Mouse (Mus musculus) layer of hippocampus, postnatal 14 days (tissue): Measurements from ENCODE around the gene Timm44. TPM values are rescaled to one million over a fixed set of nuclear protein-coding genes. Genes with fewer than 3 reads are reported as not detected.
A peak's percentile ranks its signal among the peaks of the same experiment; 100 is the strongest.

Experiments used
- DNase-seq, 2 experiments: peaks; one replicate each; pipeline ENCODE4 v3.0.0; 2021 to 2022; ENCODE audit warnings: low spot score in 2 of 2, mixed read lengths in 1 of 2
- long read RNA-seq, 2 experiments: library from polyadenylated mRNA; stranded (forward); transcript quantifications; one replicate each; pipeline ENCODE4 v2.0.0; 2021
- total RNA-seq, 2 experiments: library from RNA; stranded (reverse); gene quantifications; 2 replicates each; pipeline ENCODE4 v1.2.3; 2021

Gene Timm44
- total RNA-seq: 10 to 100 TPM; 69.2 to 70.7 TPM
- long read RNA-seq, experiment 1, transcript Timm44-201 (13 exons, 1,790 nt): major isoform, 40 of 73 reads
- long read RNA-seq, experiment 1, partial matches to known transcripts: 8 of 73 reads
- long read RNA-seq, experiment 1, other reads (novel, unspliced or antisense): 20 of 73 reads
- long read RNA-seq, experiment 2, transcript Timm44-201 (13 exons, 1,790 nt): major isoform, 47 of 81 reads
- long read RNA-seq, experiment 2, partial matches to known transcripts: 16 of 81 reads
- long read RNA-seq, experiment 2, other reads (novel, unspliced or antisense): 12 of 81 reads

GRCm38 (mm10) chr8:4275275-4276110 lies at the start of gene Timm44:
Gene Timm44 (minus strand): TSS chr8:4275913.
- DNase-seq: peak; percentile 89 to 98

GRCm38 (mm10) chr8:4324983-4325750 lies 49.5 kb upstream of the Timm44 start, which contains the start of the genes Ccl25 and Elavl1:
Gene Ccl25 (plus strand): TSS chr8:4325210.
Gene Elavl1 (minus strand): TSS chr8:4325413.
- peak; percentile 98 for DNase-seq

- peak; percentile 28 to 39 for DNase-seq
Observed at GRCm38 (mm10) chr8:4324525-4324924, 48.8 kb upstream of the Timm44 start.

GRCm38 (mm10) chr8:4323917-4324316 lies 48.2 kb upstream of the Timm44 start:
- no peak for DNase-seq

GRCm38 (mm10) chr8:4322470-4322869 lies 46.8 kb upstream of the Timm44 start:
- DNase-seq: peak; percentile 88 to 94

- no peak for DNase-seq
Observed at GRCm38 (mm10) chr8:4321031-4321430, 45.3 kb upstream of the Timm44 start.

- no peak for DNase-seq
Observed at GRCm38 (mm10) chr8:4320404-4320803, 44.7 kb upstream of the Timm44 start.

GRCm38 (mm10) chr8:4319573-4319872 lies 43.8 kb upstream of the Timm44 start:
- no peak for DNase-seq

- no peak for DNase-seq
Observed at GRCm38 (mm10) chr8:4318796-4319572, 43.3 kb upstream of the Timm44 start.

GRCm38 (mm10) chr8:4318124-4318523 lies 42.4 kb upstream of the Timm44 start:
- DNase-seq: no peak

GRCm38 (mm10) chr8:4314852-4315251 lies 39.1 kb upstream of the Timm44 start:
- no peak for DNase-seq

GRCm38 (mm10) chr8:4313254-4314124 lies 37.8 kb upstream of the Timm44 start:
- no peak for DNase-seq

- DNase-seq: no peak
Observed at GRCm38 (mm10) chr8:4312104-4312503, 36.4 kb upstream of the Timm44 start.

- no peak for DNase-seq
Observed at GRCm38 (mm10) chr8:4305838-4306237, 30.1 kb upstream of the Timm44 start.

GRCm38 (mm10) chr8:4304124-4304547 lies 28.4 kb upstream of the Timm44 start:
- no peak for DNase-seq

- no peak for DNase-seq
Observed at GRCm38 (mm10) chr8:4297822-4298221, 22.1 kb upstream of the Timm44 start.

- DNase-seq: no peak
Observed at GRCm38 (mm10) chr8:4292738-4293137, 17.0 kb upstream of the Timm44 start.

GRCm38 (mm10) chr8:4276111-4276465 lies 375 bp upstream of the Timm44 start:
- no peak for DNase-seq

GRCm38 (mm10) chr8:4269609-4270008 lies 6.1 kb downstream of the Timm44 start:
- DNase-seq: no peak

- DNase-seq: no peak
Observed at GRCm38 (mm10) chr8:4267627-4268026, 8.1 kb downstream of the Timm44 start.
